Comparison of ENCODE assay signal across 8 mouse cellular contexts in genomic region chr16:33516807-33517565, GRCm38 (mm10). TPM values are rescaled to one million over a fixed set of nuclear protein-coding genes. Genes with fewer than 3 reads are reported as not detected.
DNase-seq lines count a peak whose midpoint lies in the region; ATAC-seq and TF ChIP-seq lines count a peak whose summit lies in the region.

TSS of gene Slc12a8 (plus strand) at chr16:33517328.

- H3K27ac ChIP-seq in forebrain, embryonic 10.5 days = peak within 1 kb of the TSS; percentile 88
- H3K27ac ChIP-seq in hindbrain, embryonic 10.5 days = peak within 1 kb of the TSS; percentile 88
- H3K27ac ChIP-seq in midbrain, embryonic 12.5 days (replicated peaks) = no peak within 1 kb of the TSS
- H3K27ac ChIP-seq in testis, adult 2 months (ENCODE audit: control insufficient read depth, insufficient read depth, low read depth, low read length) = no peak within 1 kb of the TSS; the same call in 1 of the 2 replicates

- H3K4me2 ChIP-seq in midbrain, embryonic 12.5 days (replicated peaks) = peak within 1 kb of the TSS; percentile 58

- no peak for TF ChIP-seq POLR2A in testis, adult 2 months (IDR thresholded peaks at IDR 0.05; ENCODE audit: control insufficient read depth, low read depth, low read length)

- H3K27me3 ChIP-seq in forebrain, embryonic 10.5 days (ENCODE audit: poor library complexity, severe bottlenecking) = peaks cover 13% of the 10 kb centered on the region
- H3K27me3 ChIP-seq in hindbrain, embryonic 10.5 days (ENCODE audit: insufficient read depth, poor library complexity, severe bottlenecking) = peaks cover 11% of the 10 kb centered on the region
- no peaks in the 10 kb centered on the region for H3K27me3 ChIP-seq in midbrain, embryonic 12.5 days
- H3K27me3 ChIP-seq in testis, adult 2 months (ENCODE audit: control insufficient read depth, insufficient read depth, low read length) = no peaks in the 10 kb centered on the region

- WGBS in forebrain, embryonic 10.5 days = 3% methylated on average over 27 of the region's 27 CpGs
- 5% methylated on average over 27 of the region's 27 CpGs for WGBS in hindbrain, embryonic 10.5 days
- 3% methylated on average over 27 of the region's 27 CpGs for WGBS in midbrain, embryonic 12.5 days

- H3K4me3 ChIP-seq in forebrain, embryonic 10.5 days = peak within 1 kb of the TSS; percentile 54
- H3K4me3 ChIP-seq in hindbrain, embryonic 10.5 days = peak within 1 kb of the TSS; percentile 56
- peak within 1 kb of the TSS; percentile 30 for H3K4me3 ChIP-seq in midbrain, embryonic 12.5 days
- H3K4me3 ChIP-seq in testis, adult 2 months (ENCODE audit: control insufficient read depth, low read depth, low read length) = peak within 1 kb of the TSS; percentile 8

- no peaks in the 10 kb centered on the region for H3K36me3 ChIP-seq in forebrain, embryonic 10.5 days (replicated peaks)
- H3K36me3 ChIP-seq in hindbrain, embryonic 10.5 days = no peaks in the 10 kb centered on the region
- H3K36me3 ChIP-seq in midbrain, embryonic 12.5 days = no peaks in the 10 kb centered on the region
- H3K36me3 ChIP-seq in testis, adult 2 months (ENCODE audit: control insufficient read depth, insufficient read depth, low read length) = no peaks in the 10 kb centered on the region

- no peak for TF ChIP-seq CTCF in testis, adult 2 months (IDR thresholded peaks at IDR 0.05; ENCODE audit: control insufficient read depth, insufficient read depth, insufficient replicate concordance, low read depth, low read length)

- peak; percentile 13 to 30 for DNase-seq in urinary bladder, adult 18-20 months (ENCODE audit: low spot score in 2 of 2)
- no peak for DNase-seq in urinary bladder, postnatal 4 days (ENCODE audit: low spot score in 2 of 2)
- DNase-seq in forebrain, embryonic 10.5 days (ENCODE audit: extremely low spot score, low spot score) = peak; percentile 40
- peak; percentile 40 for DNase-seq in hindbrain, embryonic 10.5 days (ENCODE audit: low spot score)
- DNase-seq in left cerebral cortex, adult 11 months (ENCODE audit: low spot score) = peak; percentile 73
- no peak for DNase-seq in ovary, postnatal 14 days (ENCODE audit: low spot score)

- no peaks in the 10 kb centered on the region for H3K9me3 ChIP-seq in forebrain, embryonic 10.5 days
- H3K9me3 ChIP-seq in hindbrain, embryonic 10.5 days = no peaks in the 10 kb centered on the region
- no peaks in the 10 kb centered on the region for H3K9me3 ChIP-seq in midbrain, embryonic 12.5 days

- peak; percentile 47; the same call in 1 of the 2 replicates for ATAC-seq in midbrain, embryonic 12.5 days (ENCODE audit: low FRiP score, low read depth)

- peaks cover 23% of the 10 kb centered on the region for H3K4me1 ChIP-seq in forebrain, embryonic 10.5 days
- peaks cover 22% of the 10 kb centered on the region for H3K4me1 ChIP-seq in hindbrain, embryonic 10.5 days (replicated peaks)
- H3K4me1 ChIP-seq in midbrain, embryonic 12.5 days = peaks cover 15% of the 10 kb centered on the region
- H3K4me1 ChIP-seq in testis, adult 2 months (ENCODE audit: control insufficient read depth, insufficient read depth, low read length) = peaks cover 5% of the 10 kb centered on the region

- H3K9ac ChIP-seq in midbrain, embryonic 12.5 days (replicated peaks) = peak within 1 kb of the TSS; percentile 26

RNA-seq across cellular contexts. Expression of gene Slc12a8, which starts in this region (rescaled TPM):
- 0.77 and 1.1 TPM in 2 replicates for polyA plus RNA-seq in forebrain, embryonic 10.5 days (2016; fragmentation: Nextera tagmentation; extraction: Ambion mirVana)
- 0.81 and 0.96 TPM in 2 replicates for polyA plus RNA-seq in hindbrain, embryonic 10.5 days (2016; fragmentation: Nextera tagmentation; extraction: Ambion mirVana)
- polyA plus RNA-seq in midbrain, embryonic 12.5 days (2016; fragmentation: Nextera tagmentation; extraction: Ambion mirVana) = 0.80 and 1.2 TPM in 2 replicates
- 5.2 and 5.7 TPM in 2 replicates for polyA plus RNA-seq in testis, adult 2 months (2012; rRNA removed)

Comparison
In these comparisons a context has a peak if more than half of its experiments do, and no peak if none do; other contexts are left out.
1. DNase-seq: peak in urinary bladder, adult 18-20 months (2 of 2), forebrain, embryonic 10.5 days (single experiment) and left cerebral cortex, adult 11 months (single experiment); none in urinary bladder, postnatal 4 days (0 of 2) and ovary, postnatal 14 days (single experiment).
2. Peak in DNase-seq, H3K4me3 ChIP-seq and H3K27ac ChIP-seq in hindbrain, embryonic 10.5 days; RNA of the gene not detected or under 1 TPM.
3. Peak in every context shown above with its lines, with median percentiles within 50 percentile points of each other: H3K4me3 ChIP-seq.